Mouse (Mus musculus) left cerebral cortex, adult 8-10 months (tissue): ENCODE results near the gene H6pd. TPM values are rescaled to one million over a fixed set of nuclear protein-coding genes. Genes with fewer than 3 reads are reported as not detected.

Source experiments
- DNase-seq, 2 experiments: peaks; one replicate each; pipeline ENCODE4 v3.0.0; 2022; ENCODE audit warnings: low spot score in 2 of 2
- total RNA-seq, 4 experiments: library from RNA; stranded (reverse); gene quantifications; 2 replicates each; pipeline ENCODE4 v1.2.4; 2022

The H6pd gene
- total RNA-seq, 4 experiments from 2014 or later: 14.7 to 17.8 (median 16.3) TPM

GRCm38 (mm10) chr4:149975730-149976254, 33.0 kb downstream of the H6pd start:
- no peak for DNase-seq

GRCm38 (mm10) chr4:149975291-149975690, 33.5 kb downstream of the H6pd start:
- DNase-seq: no peak

- no peak for DNase-seq
Observed at GRCm38 (mm10) chr4:149971393-149971792, 37.4 kb downstream of the H6pd start.

GRCm38 (mm10) chr4:149968526-149968925, 40.3 kb downstream of the H6pd start:
- no peak for DNase-seq

- DNase-seq: no peak
Observed at GRCm38 (mm10) chr4:149966963-149967362, 41.9 kb downstream of the H6pd start.

GRCm38 (mm10) chr4:149966252-149966651, 42.6 kb downstream of the H6pd start:
- no peak for DNase-seq

- no peak for DNase-seq
Observed at GRCm38 (mm10) chr4:149965672-149966071, 43.2 kb downstream of the H6pd start.

GRCm38 (mm10) chr4:149965242-149965641, 43.6 kb downstream of the H6pd start:
- DNase-seq: no peak

GRCm38 (mm10) chr4:149964770-149965169, 44.1 kb downstream of the H6pd start:
- DNase-seq: no peak

- no peak for DNase-seq
Observed at GRCm38 (mm10) chr4:149964285-149964684, 44.5 kb downstream of the H6pd start.

GRCm38 (mm10) chr4:149960391-149960790, 48.4 kb downstream of the H6pd start:
- no peak for DNase-seq

- DNase-seq: no peak
Observed at GRCm38 (mm10) chr4:149959816-149960215, 49.0 kb downstream of the H6pd start.

GRCm38 (mm10) chr4:149958566-149958965, 50.3 kb downstream of the H6pd start:
- DNase-seq: peak; percentile 54 to 79

GRCm38 (mm10) chr4:149956048-149956447, 52.8 kb downstream of the H6pd start:
- DNase-seq: no peak

- DNase-seq: no peak
Observed at GRCm38 (mm10) chr4:149955631-149956030, 53.2 kb downstream of the H6pd start.

- DNase-seq: peak; percentile 90 to 94
Observed at GRCm38 (mm10) chr4:149954893-149955439, 53.9 kb downstream of the H6pd start, which contains the start of gene Spsb1. Gene Spsb1, minus strand, starts transcription at chr4:149955043.

GRCm38 (mm10) chr4:149953621-149954481, 55.0 kb downstream of the H6pd start:
- peak in 1 of 2 experiments; percentile 50 for DNase-seq

GRCm38 (mm10) chr4:149952201-149952600, 56.6 kb downstream of the H6pd start:
- no peak for DNase-seq

GRCm38 (mm10) chr4:149951201-149951600, 57.6 kb downstream of the H6pd start:
- DNase-seq: no peak

GRCm38 (mm10) chr4:149949691-149950090, 59.1 kb downstream of the H6pd start:
- DNase-seq: no peak

GRCm38 (mm10) chr4:149948119-149948518, 60.7 kb downstream of the H6pd start:
- DNase-seq: no peak

- no peak for DNase-seq
Observed at GRCm38 (mm10) chr4:149947396-149947795, 61.4 kb downstream of the H6pd start.
